Mouse (Mus musculus) midbrain, embryonic 13.5 days (tissue): ENCODE results near the gene Tmsb4x. TPM values are rescaled to one million over a fixed set of nuclear protein-coding genes. Genes with fewer than 3 reads are reported as not detected.

Experiments used
- ATAC-seq: fragments of 200-750 bp; cut with Nextera tagmentation; 2 replicates; pipeline ENCODE4 v1.8.0; 2017; ENCODE audit warnings: mild to moderate bottlenecking, moderate TSS enrichment, moderate library complexity
- H3K27ac ChIP-seq: fragments of 300-500 bp; sonication (generic); 2 replicates; pipeline ENCODE4 v1.5.1; 2015; ENCODE audit warnings: inconsistent platforms, mild to moderate bottlenecking, moderate library complexity
- H3K27me3 ChIP-seq: fragments of 300-500 bp; sonication (generic); 2 replicates; pipeline ENCODE4 v1.6.1; 2015; ENCODE audit warnings: mild to moderate bottlenecking, inconsistent platforms
- H3K36me3 ChIP-seq: fragments of 300-500 bp; sonication (generic); 2 replicates; pipeline ENCODE4 v1.6.1; 2015; ENCODE audit warnings: mild to moderate bottlenecking, inconsistent platforms
- H3K4me1 ChIP-seq: fragments of 300-500 bp; sonication (generic); replicated peaks from 2 replicates; pipeline ENCODE4 v1.6.1; 2015; ENCODE audit warnings: inconsistent platforms
- H3K4me2 ChIP-seq: fragments of 300-500 bp; sonication (generic); replicated peaks from 2 replicates; pipeline ENCODE4 v1.6.1; 2015; ENCODE audit warnings: moderate library complexity, mild to moderate bottlenecking, inconsistent platforms
- H3K4me3 ChIP-seq: fragments of 300-500 bp; sonication (generic); replicated peaks from 2 replicates; pipeline ENCODE4 v1.5.1; 2015; ENCODE audit warnings: mild to moderate bottlenecking, inconsistent platforms
- H3K9ac ChIP-seq: fragments of 300-500 bp; sonication (generic); replicated peaks from 2 replicates; pipeline ENCODE4 v1.6.1; 2015; ENCODE audit warnings: mild to moderate bottlenecking, inconsistent platforms
- H3K9me3 ChIP-seq: fragments of 300-500 bp; sonication (generic); 2 replicates; pipeline ENCODE4 v1.6.1; 2016; ENCODE audit warnings: mild to moderate bottlenecking, inconsistent platforms
- WGBS: fragments of 180-500 bp; shearing (Covaris S2); methylation state at CpG from one replicate; pipeline ENCODE4 v1.1.7; 2015; 5-methylcytosine and 5-hydroxymethylcytosine counted together
- polyA plus RNA-seq: library from polyadenylated mRNA; unstranded; fragments of >200 nt; fragmentation: Nextera tagmentation; extraction: Ambion mirVana; gene quantifications from 2 replicates; pipeline ENCODE4 v1.2.1, GENCODE M21; 2015

The Tmsb4x gene
- polyA plus RNA-seq, result 6,172 and 6,685 TPM in 2 replicates

GRCm38 (mm10) chrX:167208978-167209754, at the start of gene Tmsb4x:
Gene Tmsb4x (minus strand): TSS chrX:167209315.
- peak; percentile 89 for ATAC-seq
- Histone ChIP-seq H3K4me3 (peak within 1 kb of the TSS; percentile 61), H3K9ac (peak within 1 kb of the TSS; percentile 88), H3K27me3 (peaks cover 26% of the 10 kb centered on the region; the same call in 1 of the 2 replicates), H3K36me3 (peaks cover 4% of the 10 kb centered on the region; the same call in 1 of the 2 replicates), H3K4me2 (peak within 1 kb of the TSS; percentile 57), H3K9me3 (no peaks in the 10 kb centered on the region), H3K27ac (peak within 1 kb of the TSS; percentile 95), H3K4me1 (peaks cover 32% of the 10 kb centered on the region)
- 20% methylated on average over 38 of the region's 39 CpGs for WGBS

GRCm38 (mm10) chrX:167241736-167242135, 32.6 kb upstream of the Tmsb4x start:
- Histone ChIP-seq H3K4me3 (no peak overlapping the region), H3K27ac (no peak overlapping the region), H3K36me3 (no peaks in the 10 kb centered on the region), H3K4me1 (no peaks in the 10 kb centered on the region), H3K9me3 (no peaks in the 10 kb centered on the region), H3K4me2 (no peak overlapping the region), H3K9ac (no peak overlapping the region), H3K27me3 (peaks cover 32% of the 10 kb centered on the region; the same call in 1 of the 2 replicates)
- whole genome bisulfite sequencing, result 95% methylated on average over 3 of the region's 3 CpGs
- ATAC-seq, result no peak

GRCm38 (mm10) chrX:167239293-167239921, 30.3 kb upstream of the Tmsb4x start:
- WGBS, result 61% methylated on average over 9 of the region's 9 CpGs
- ATAC-seq, result no peak
- no peak overlapping the region for H3K9ac ChIP-seq

GRCm38 (mm10) chrX:167233104-167233687, 24.1 kb upstream of the Tmsb4x start:
- peaks cover 23% of the 10 kb centered on the region; the same call in 1 of the 2 replicates for H3K27me3 ChIP-seq
- WGBS, result 41% methylated on average over 9 of the region's 9 CpGs
- H3K4me1 ChIP-seq, result 0 out of 2 replicates have a peak, but pooled peaks cover 6% of the 10 kb centered on the region
- H3K27ac ChIP-seq, result no peak overlapping the region
- ATAC-seq, result peak; percentile 82
- no peak overlapping the region for H3K4me2 ChIP-seq
- no peak overlapping the region for H3K9ac ChIP-seq
- no peaks in the 10 kb centered on the region for H3K36me3 ChIP-seq
- H3K9me3 ChIP-seq, result no peaks in the 10 kb centered on the region
- no peak overlapping the region for H3K4me3 ChIP-seq

More at GRCm38 (mm10) chrX:167239293-167239921, 30.3 kb upstream of the Tmsb4x start:
- H3K4me2 ChIP-seq, result no peak overlapping the region
- no peak overlapping the region for H3K27ac ChIP-seq
- H3K4me1 ChIP-seq, result no peaks in the 10 kb centered on the region
- H3K9me3 ChIP-seq, result no peaks in the 10 kb centered on the region
- H3K27me3 ChIP-seq, result peaks cover 34% of the 10 kb centered on the region; the same call in 1 of the 2 replicates
- H3K36me3 ChIP-seq, result no peaks in the 10 kb centered on the region
- no peak overlapping the region for H3K4me3 ChIP-seq

- no peak for ATAC-seq
- Histone ChIP-seq H3K4me3 (no peak overlapping the region), H3K27me3 (peaks cover 19% of the 10 kb centered on the region; the same call in 1 of the 2 replicates), H3K9me3 (no peaks in the 10 kb centered on the region), H3K4me2 (no peak overlapping the region), H3K9ac (no peak overlapping the region), H3K27ac (no peak overlapping the region), H3K4me1 (0 out of 2 replicates have a peak, but pooled peaks cover 6% of the 10 kb centered on the region), H3K36me3 (no peaks in the 10 kb centered on the region)
- 53% methylated on average over 8 of the region's 8 CpGs for WGBS
Observed at GRCm38 (mm10) chrX:167231150-167231549, 22.0 kb upstream of the Tmsb4x start.

- Histone ChIP-seq H3K36me3 (no peaks in the 10 kb centered on the region), H3K4me3 (no peak overlapping the region), H3K4me2 (no peak overlapping the region), H3K9ac (no peak overlapping the region), H3K4me1 (0 out of 2 replicates have a peak, but pooled peaks cover 6% of the 10 kb centered on the region), H3K27me3 (peaks cover 19% of the 10 kb centered on the region; the same call in 1 of the 2 replicates), H3K9me3 (no peaks in the 10 kb centered on the region), H3K27ac (no peak overlapping the region)
- no peak for ATAC-seq
- WGBS, result 63% methylated on average over 1 of the region's 1 CpGs
Observed at GRCm38 (mm10) chrX:167229819-167230218, 20.7 kb upstream of the Tmsb4x start.

- Histone ChIP-seq H3K4me3 (no peak overlapping the region), H3K4me1 (0 out of 2 replicates have a peak, but pooled peaks cover 6% of the 10 kb centered on the region), H3K9ac (no peak overlapping the region), H3K9me3 (no peaks in the 10 kb centered on the region), H3K27ac (no peak overlapping the region), H3K36me3 (no peaks in the 10 kb centered on the region), H3K27me3 (peaks cover 18% of the 10 kb centered on the region; the same call in 1 of the 2 replicates), H3K4me2 (no peak overlapping the region)
- WGBS, result 46% methylated on average over 6 of the region's 6 CpGs
- ATAC-seq, result no peak
Observed at GRCm38 (mm10) chrX:167229206-167229605, 20.1 kb upstream of the Tmsb4x start.

GRCm38 (mm10) chrX:167227756-167228155, 18.6 kb upstream of the Tmsb4x start:
- 95% methylated on average over 6 of the region's 6 CpGs for WGBS
- H3K4me1 ChIP-seq, result 0 out of 2 replicates have a peak, but pooled peaks cover 6% of the 10 kb centered on the region
- no peak overlapping the region for H3K9ac ChIP-seq
- no peaks in the 10 kb centered on the region for H3K9me3 ChIP-seq
- no peak overlapping the region for H3K27ac ChIP-seq
- H3K4me2 ChIP-seq, result no peak overlapping the region
- H3K36me3 ChIP-seq, result no peaks in the 10 kb centered on the region
- no peak overlapping the region for H3K4me3 ChIP-seq
- peaks cover 14% of the 10 kb centered on the region; the same call in 1 of the 2 replicates for H3K27me3 ChIP-seq
- ATAC-seq, result no peak

GRCm38 (mm10) chrX:167227138-167227537, 18.0 kb upstream of the Tmsb4x start:
- no peak overlapping the region for H3K4me3 ChIP-seq
- H3K4me2 ChIP-seq, result no peak overlapping the region
- no peaks in the 10 kb centered on the region for H3K9me3 ChIP-seq
- ATAC-seq, result no peak
- H3K27ac ChIP-seq, result no peak overlapping the region
- WGBS, result 81% methylated on average over 7 of the region's 7 CpGs
- peaks cover 14% of the 10 kb centered on the region; the same call in 1 of the 2 replicates for H3K27me3 ChIP-seq
- H3K36me3 ChIP-seq, result no peaks in the 10 kb centered on the region
- H3K4me1 ChIP-seq, result 0 out of 2 replicates have a peak, but pooled peaks cover 6% of the 10 kb centered on the region
- H3K9ac ChIP-seq, result no peak overlapping the region

- H3K9me3 ChIP-seq, result no peaks in the 10 kb centered on the region
- H3K9ac ChIP-seq, result no peak overlapping the region
- no peak overlapping the region for H3K4me2 ChIP-seq
- no peak overlapping the region for H3K4me3 ChIP-seq
- no peaks in the 10 kb centered on the region for H3K36me3 ChIP-seq
- no peak for ATAC-seq
- no peak overlapping the region for H3K27ac ChIP-seq
- 0 out of 2 replicates have a peak, but pooled peaks cover 5% of the 10 kb centered on the region for H3K4me1 ChIP-seq
- H3K27me3 ChIP-seq, result peaks cover 13% of the 10 kb centered on the region; the same call in 1 of the 2 replicates
- 95% methylated on average over 5 of the region's 5 CpGs for WGBS
Observed at GRCm38 (mm10) chrX:167226570-167226969, 17.5 kb upstream of the Tmsb4x start.

GRCm38 (mm10) chrX:167212707-167213106, 3.6 kb upstream of the Tmsb4x start:
- H3K36me3 ChIP-seq, result no peaks in the 10 kb centered on the region
- peak; percentile 65 for ATAC-seq
- peaks cover 19% of the 10 kb centered on the region for H3K4me1 ChIP-seq
- H3K27ac ChIP-seq, result peak overlapping the region; percentile 56; the same call in 1 of the 2 replicates
- 30% methylated on average over 8 of the region's 8 CpGs for WGBS
- H3K4me2 ChIP-seq, result 0 out of 2 replicates have a peak overlapping the region, but pooled peaks have one; percentile 23
- H3K9me3 ChIP-seq, result no peaks in the 10 kb centered on the region
- peaks cover 14% of the 10 kb centered on the region; the same call in 1 of the 2 replicates for H3K27me3 ChIP-seq
- H3K4me3 ChIP-seq, result no peak overlapping the region
- no peak overlapping the region for H3K9ac ChIP-seq
